ENCODE assay signal across 8 mouse cellular contexts in the genomic region with DNA sequence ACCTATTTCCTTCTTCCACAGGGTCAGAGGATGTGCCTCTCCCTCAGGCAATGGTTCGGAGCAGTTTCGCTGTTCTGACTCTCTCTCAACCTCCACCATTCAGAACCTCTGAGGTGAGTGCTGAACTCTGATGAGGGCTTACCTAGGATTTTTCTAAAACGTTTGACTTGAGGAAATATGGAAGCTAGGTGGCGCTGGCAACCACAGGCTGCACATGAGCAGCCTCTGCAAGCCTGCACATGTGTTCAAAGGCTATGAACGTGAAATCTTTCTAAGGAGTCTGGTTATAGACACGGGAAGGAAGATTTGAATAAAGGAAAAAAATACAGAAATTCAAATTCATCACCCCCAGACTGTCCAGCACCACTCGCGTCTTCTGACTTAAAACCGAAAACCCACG.
DNase-seq lines count a peak whose midpoint lies in the region; ATAC-seq and TF ChIP-seq lines count a peak whose summit lies in the region.
"Had no signal": no experiment of that assay in that cellular context is flagged by ENCODE, and none has a peak within 500 bp of the region (broad histone marks: within the 10 kb centered on the region; RNA-seq: fewer than 3 reads in every experiment).

No protein-coding gene starts in this region.

- no peaks in the 10 kb centered on the region for H3K9me3 ChIP-seq in kidney, embryonic 16.5 days (ENCODE audit: low read length)
- H3K9me3 ChIP-seq in limb, embryonic 14.5 days (ENCODE audit: control insufficient read depth, low read length), result no peaks in the 10 kb centered on the region
- H3K9me3 ChIP-seq: stomach, embryonic 15.5 days had no signal

- no peak overlapping the region for H3K4me3 ChIP-seq in testis, adult 2 months (ENCODE audit: control insufficient read depth, low read depth, low read length)
- no peak overlapping the region for H3K4me3 ChIP-seq in kidney, embryonic 16.5 days (ENCODE audit: low read length)
- no peak overlapping the region for H3K4me3 ChIP-seq in limb, embryonic 14.5 days (replicated peaks; ENCODE audit: low read length)
- H3K4me3 ChIP-seq: stomach, embryonic 15.5 days had no signal

- no peak for DNase-seq in testis, postnatal 14 days (ENCODE audit: low spot score)
- DNase-seq in brain, embryonic 14.5 days (ENCODE audit: low read depth), result peak; percentile 87
- DNase-seq in forelimb bud, embryonic 11.5 days (ENCODE audit: low read depth, low spot score), result peak; percentile 56
- peak; percentile 80 for DNase-seq in limb, embryonic 14.5 days (ENCODE audit: low spot score)
- peak; percentile 61 for DNase-seq in right cerebral cortex, adult 18-20 months

- ATAC-seq in kidney, embryonic 16.5 days (ENCODE audit: low FRiP score, low TSS enrichment), result peak; percentile 19; the same call in 1 of the 2 replicates
- 0 out of 2 replicates have a peak, but pooled peaks have one; percentile 57 for ATAC-seq in limb, embryonic 14.5 days (ENCODE audit: low FRiP score, low read depth)

- no peak overlapping the region for H3K4me2 ChIP-seq in kidney, embryonic 16.5 days (replicated peaks; ENCODE audit: low read depth, low read length)
- no peak overlapping the region for H3K4me2 ChIP-seq in limb, embryonic 14.5 days (replicated peaks; ENCODE audit: low read depth, low read length, severe bottlenecking)
- H3K4me2 ChIP-seq: stomach, embryonic 15.5 days had no signal

- no peaks in the 10 kb centered on the region for H3K27me3 ChIP-seq in testis, adult 2 months (ENCODE audit: control insufficient read depth, insufficient read depth, low read length)
- no peaks in the 10 kb centered on the region for H3K27me3 ChIP-seq in kidney, embryonic 16.5 days (ENCODE audit: insufficient read depth, low read length)
- H3K27me3 ChIP-seq in limb, embryonic 14.5 days (ENCODE audit: control insufficient read depth, insufficient read depth, low read length), result no peaks in the 10 kb centered on the region
- H3K27me3 ChIP-seq: stomach, embryonic 15.5 days had no signal

- WGBS in kidney, embryonic 16.5 days, result 54% methylated on average over 10 of the region's 10 CpGs
- WGBS in limb, embryonic 14.5 days, result 45% methylated on average over 10 of the region's 10 CpGs

- TF ChIP-seq POLR2A in testis, adult 2 months (IDR thresholded peaks at IDR 0.05; ENCODE audit: control insufficient read depth, low read depth, low read length), result no peak
- no peak for TF ChIP-seq POLR2A in brain, embryonic 14.5 days (IDR thresholded peaks at IDR 0.05; ENCODE audit: borderline replicate concordance, extremely low read depth, insufficient read depth, insufficient read length, poor library complexity, severe bottlenecking)
- TF ChIP-seq POLR2A in limb, embryonic 14.5 days (IDR thresholded peaks at IDR 0.05; ENCODE audit: borderline replicate concordance, extremely low read depth, insufficient read depth, insufficient read length), result no peak

- peaks cover 7% of the 10 kb centered on the region for H3K4me1 ChIP-seq in testis, adult 2 months (ENCODE audit: control insufficient read depth, insufficient read depth, low read length)
- no peaks in the 10 kb centered on the region for H3K4me1 ChIP-seq in kidney, embryonic 16.5 days (ENCODE audit: insufficient read depth, low read length)
- H3K4me1 ChIP-seq in limb, embryonic 14.5 days (ENCODE audit: control insufficient read depth, insufficient read depth, low read length), result no peaks in the 10 kb centered on the region
- H3K4me1 ChIP-seq: stomach, embryonic 15.5 days had no signal

- no peaks in the 10 kb centered on the region for H3K36me3 ChIP-seq in testis, adult 2 months (ENCODE audit: control insufficient read depth, insufficient read depth, low read length)
- no peaks in the 10 kb centered on the region for H3K36me3 ChIP-seq in kidney, embryonic 16.5 days (ENCODE audit: insufficient read depth, low read length)
- H3K36me3 ChIP-seq in limb, embryonic 14.5 days (ENCODE audit: control insufficient read depth, insufficient read depth, low read length), result no peaks in the 10 kb centered on the region
- H3K36me3 ChIP-seq: stomach, embryonic 15.5 days had no signal

- peak; percentile 45; the same call in 1 of the 2 replicates for TF ChIP-seq CTCF in testis, adult 2 months (IDR thresholded peaks at IDR 0.05; ENCODE audit: control insufficient read depth, insufficient read depth, insufficient replicate concordance, low read depth, low read length)
- peak; percentile 82 for TF ChIP-seq CTCF in brain, embryonic 14.5 days (IDR thresholded peaks at IDR 0.05; ENCODE audit: borderline replicate concordance, extremely low read depth, insufficient read depth, insufficient read length)

- H3K27ac ChIP-seq in testis, adult 2 months (ENCODE audit: control insufficient read depth, insufficient read depth, low read depth, low read length), result no peak overlapping the region
- no peak overlapping the region for H3K27ac ChIP-seq in kidney, embryonic 16.5 days (ENCODE audit: low read length)
- no peak overlapping the region for H3K27ac ChIP-seq in limb, embryonic 14.5 days (replicated peaks; ENCODE audit: low read depth, low read length)
- H3K27ac ChIP-seq: stomach, embryonic 15.5 days had no signal

- no peak overlapping the region for H3K9ac ChIP-seq in kidney, embryonic 16.5 days (replicated peaks; ENCODE audit: low read length)
- H3K9ac ChIP-seq in limb, embryonic 14.5 days (ENCODE audit: low read depth, low read length, severe bottlenecking), result no peak overlapping the region
- H3K9ac ChIP-seq: stomach, embryonic 15.5 days had no signal
